Mouse (Mus musculus) cerebellum, postnatal 4 days (tissue): ENCODE results near the gene Olfr477.
"Not testable (repeated sequence)": the region's sequence is repeated elsewhere in the genome, so short reads cannot be mapped to it uniquely, and the experiment has no call there.

Experiments
- DNase-seq, 2 experiments: peaks; one replicate each; pipeline ENCODE4 v3.0.0; 2022; ENCODE audit warnings: low spot score in 2 of 2, mixed read lengths in 1 of 2

Olfr477 gene

GRCm38 (mm10) chr7:107986393-107986792 lies at the start of gene Olfr477:
Gene Olfr477, plus strand, starts transcription at chr7:107986693.
- DNase-seq: no peak

DNA sequence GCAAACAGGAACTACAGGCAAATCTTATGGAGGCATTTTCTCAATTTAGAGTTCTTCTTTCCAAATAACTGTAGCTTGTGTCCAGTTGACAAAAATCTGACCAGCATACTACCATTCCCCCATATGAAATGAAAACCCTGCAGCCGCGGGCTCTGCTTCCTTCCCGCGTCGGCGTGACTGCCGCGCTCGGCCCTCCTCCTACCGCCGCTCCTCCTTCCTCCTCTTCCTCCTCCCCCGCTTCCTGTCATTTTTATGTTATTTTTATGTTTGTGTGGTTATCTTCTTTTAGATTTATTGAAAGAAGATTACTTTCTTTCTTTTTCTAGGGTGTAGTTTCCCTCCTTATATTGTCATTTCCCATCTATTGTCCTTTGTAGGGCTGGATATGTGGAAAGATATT lies 34.0 kb upstream of the Olfr477 start:
- not testable (repeated sequence) for DNase-seq

- DNase-seq: no peak
Observed at GRCm38 (mm10) chr7:107954343-107954742, 32.1 kb upstream of the Olfr477 start, which contains the start of gene Olfr474. Gene Olfr474, plus strand, starts transcription at chr7:107954643.

DNA sequence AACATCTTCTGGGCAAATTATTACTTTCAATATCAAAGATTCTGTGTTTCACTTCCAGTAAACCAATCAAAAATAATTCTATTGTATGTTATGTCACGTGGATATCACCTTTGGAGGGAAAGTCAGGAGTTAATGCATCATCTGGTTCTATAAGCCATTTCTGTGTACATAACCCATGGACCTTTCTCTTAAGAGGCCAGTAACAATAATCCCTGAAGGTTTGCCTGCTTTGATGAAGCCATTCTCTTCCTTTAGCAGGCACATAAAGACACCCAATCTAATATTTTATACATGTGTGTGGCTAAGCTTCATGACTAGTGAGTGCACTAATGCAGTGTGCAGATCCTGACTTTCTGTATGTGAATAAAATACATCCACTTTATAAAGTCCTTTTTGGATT lies 22.0 kb upstream of the Olfr477 start, which contains the start of gene Olfr476:
Gene Olfr476 (plus strand): TSS at position 301 of the 400 bp plus-strand sequence.
- no peak for DNase-seq

GRCm38 (mm10) chr7:108014256-108014655 lies 27.8 kb downstream of the Olfr477 start:
- not testable (repeated sequence) for DNase-seq

GRCm38 (mm10) chr7:108033889-108034288 lies 47.4 kb downstream of the Olfr477 start, which contains the start of gene Olfr478:
Gene Olfr478, minus strand, starts transcription at chr7:108033989.
- DNase-seq: no peak
